Mouse (Mus musculus): ENCODE measurements around the gene Prn. TPM values are rescaled to one million over a fixed set of nuclear protein-coding genes. Genes with fewer than 3 reads are reported as not detected.
A peak's percentile ranks its signal among the peaks of the same experiment; 100 is the strongest.

Gene Prn
- polyA plus RNA-seq, 1 experiment from 2014 or later = not detected

DNA sequence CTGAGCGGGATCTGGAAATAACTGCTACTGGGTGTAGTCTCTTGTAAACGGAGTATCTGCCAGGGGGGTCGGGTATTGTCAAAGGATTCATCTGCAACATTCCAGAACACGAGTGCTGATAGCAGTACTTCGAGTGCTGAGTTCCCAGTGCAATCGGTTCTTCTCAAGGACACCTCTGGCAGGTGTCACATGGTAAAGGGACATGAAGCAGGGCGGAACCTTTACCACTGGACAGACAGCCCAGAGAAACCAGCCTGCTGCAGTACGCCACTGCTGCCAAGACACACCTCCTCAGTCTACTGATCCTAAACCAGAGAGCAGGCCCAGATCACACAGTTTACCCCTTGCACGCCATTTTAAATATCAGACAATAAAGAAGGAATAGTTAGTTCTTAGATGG is 45.1 kb downstream of the Prn start:
- Histone ChIP-seq H3K27me3 (peaks cover 51% of the 10 kb centered on the region), H3K4me1 (peaks cover 13% of the 10 kb centered on the region), H3K4me3 (replicated peaks) (peak overlapping the region; percentile 32), H3K9me3 (no peaks in the 10 kb centered on the region), H3K4me2 (peak overlapping the region; percentile 52), H3K36me3 (replicated peaks) (no peaks in the 10 kb centered on the region), H3K27ac (no peak overlapping the region), H3K9ac (peak overlapping the region; percentile 4; the same call in 1 of the 2 replicates)
- WGBS = 64% methylated on average over 9 of the region's 9 CpGs
- peak; percentile 57 for ATAC-seq (ENCODE audit: low FRiP score)

- Histone ChIP-seq H3K27ac (no peak overlapping the region), H3K36me3 (replicated peaks) (no peaks in the 10 kb centered on the region), H3K4me2 (peak overlapping the region; percentile 52), H3K9ac (peak overlapping the region; percentile 4; the same call in 1 of the 2 replicates), H3K27me3 (peaks cover 47% of the 10 kb centered on the region), H3K9me3 (no peaks in the 10 kb centered on the region), H3K4me3 (replicated peaks) (peak overlapping the region; percentile 32), H3K4me1 (peaks cover 13% of the 10 kb centered on the region)
- ATAC-seq (ENCODE audit: low FRiP score) = peak; percentile 83
- WGBS = 7% methylated on average over 17 of the region's 17 CpGs
These were observed 45.5 kb downstream of the Prn start for GRCm38 (mm10) chr2:131955264-131955663.

DNA sequence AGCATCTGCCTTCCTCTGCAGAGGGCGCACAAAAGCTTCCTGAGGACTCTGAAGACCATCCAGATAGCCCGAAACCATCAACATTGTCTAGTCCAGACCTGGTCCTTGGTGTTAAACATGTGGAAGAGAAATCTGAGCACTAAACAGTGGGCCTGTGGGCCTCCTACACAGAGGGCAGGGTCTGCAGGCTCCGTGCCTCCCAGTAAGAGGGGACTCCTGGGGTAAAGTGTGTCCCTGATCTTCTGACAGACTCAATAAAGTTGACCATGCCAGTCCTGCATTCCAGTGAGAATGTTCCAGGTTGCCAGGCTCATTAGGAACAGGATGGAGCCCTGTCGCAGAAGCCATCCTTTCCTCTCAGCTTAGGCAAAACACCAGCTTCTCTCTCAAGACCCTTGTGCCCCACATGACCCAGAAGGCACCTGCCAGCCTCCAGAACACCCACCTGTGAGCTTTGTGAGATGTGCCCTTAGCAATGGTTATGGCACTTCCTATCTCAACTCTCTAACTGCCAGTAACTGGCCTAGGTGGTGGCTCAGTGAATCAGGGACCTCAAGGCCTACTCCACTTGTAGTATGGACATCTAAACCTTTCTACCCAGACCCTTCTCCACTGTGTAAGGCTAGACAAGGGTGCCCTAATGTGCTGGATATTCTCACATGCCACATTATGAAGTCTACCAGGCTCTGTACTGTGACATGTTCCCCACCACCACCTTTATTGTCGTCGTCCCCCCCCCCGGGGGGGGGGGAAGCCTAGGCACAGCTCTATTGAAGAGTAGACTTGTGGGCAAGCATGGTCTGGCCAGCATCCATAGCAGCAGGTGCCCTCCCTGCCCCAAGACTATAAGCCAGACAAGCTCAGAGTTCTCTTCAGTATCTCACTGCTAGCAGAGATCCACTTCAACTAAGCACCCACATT is 46.8 kb downstream of the Prn start:
- Histone ChIP-seq H3K27me3 (peaks cover 39% of the 10 kb centered on the region), H3K9me3 (no peaks in the 10 kb centered on the region), H3K36me3 (replicated peaks) (no peaks in the 10 kb centered on the region), H3K4me1 (peaks cover 13% of the 10 kb centered on the region), H3K27ac (no peak overlapping the region), H3K4me3 (replicated peaks) (no peak overlapping the region), H3K4me2 (no peak overlapping the region), H3K9ac (no peak overlapping the region)
- no peak for ATAC-seq (ENCODE audit: low FRiP score)
- 89% methylated on average over 7 of the region's 7 CpGs for WGBS

- H3K36me3 ChIP-seq (replicated peaks) = no peaks in the 10 kb centered on the region
- H3K27me3 ChIP-seq = peaks cover 28% of the 10 kb centered on the region
- H3K4me1 ChIP-seq = peaks cover 11% of the 10 kb centered on the region
- no peaks in the 10 kb centered on the region for H3K9me3 ChIP-seq
- H3K4me3 ChIP-seq (replicated peaks) = no peak overlapping the region
- H3K9ac ChIP-seq = no peak overlapping the region
- no peak overlapping the region for H3K4me2 ChIP-seq
- no peak for ATAC-seq (ENCODE audit: low FRiP score)
- whole genome bisulfite sequencing = 59% methylated on average over 9 of the region's 9 CpGs
- H3K27ac ChIP-seq = no peak overlapping the region
These were observed 48.0 kb downstream of the Prn start for GRCm38 (mm10) chr2:131957731-131958222.

GRCm38 (mm10) chr2:131961671-131962070 is 51.9 kb downstream of the Prn start:
- H3K27me3 ChIP-seq = peaks cover under 1% of the 10 kb centered on the region; the same call in 1 of the 2 replicates
- no peak overlapping the region for H3K27ac ChIP-seq
- H3K36me3 ChIP-seq (replicated peaks) = no peaks in the 10 kb centered on the region
- ATAC-seq (ENCODE audit: low FRiP score) = no peak
- no peaks in the 10 kb centered on the region for H3K9me3 ChIP-seq
- no peak overlapping the region for H3K4me3 ChIP-seq (replicated peaks)
- no peak overlapping the region for H3K9ac ChIP-seq
- H3K4me1 ChIP-seq = no peaks in the 10 kb centered on the region
- 76% methylated on average over 2 of the region's 2 CpGs for WGBS
- no peak overlapping the region for H3K4me2 ChIP-seq

DNA sequence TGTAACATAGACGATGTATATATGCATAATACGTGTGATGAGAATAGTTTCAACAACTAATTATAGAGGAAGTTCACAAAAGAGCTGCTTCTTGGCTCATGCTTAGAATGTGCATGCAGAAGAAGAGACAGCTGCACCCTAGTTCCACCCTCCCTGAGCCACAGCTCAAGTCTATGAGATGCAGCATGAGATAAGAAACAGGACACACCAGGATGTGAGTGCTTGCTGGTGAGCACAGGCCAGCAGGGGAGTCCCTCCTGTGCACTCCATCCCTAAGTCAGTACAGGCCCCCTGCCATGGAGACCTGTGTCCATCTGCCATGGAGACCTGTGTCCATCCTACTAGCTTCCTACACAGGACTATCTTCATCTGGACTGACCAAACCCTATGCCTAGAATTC is 60.8 kb downstream of the Prn start:
- no peaks in the 10 kb centered on the region for H3K36me3 ChIP-seq (replicated peaks)
- no peak overlapping the region for H3K4me3 ChIP-seq (replicated peaks)
- H3K9ac ChIP-seq = no peak overlapping the region
- H3K4me2 ChIP-seq = no peak overlapping the region
- 96% methylated on average over 2 of the region's 2 CpGs for WGBS
- no peak overlapping the region for H3K27ac ChIP-seq
- no peak for ATAC-seq (ENCODE audit: low FRiP score)
- H3K27me3 ChIP-seq = no peaks in the 10 kb centered on the region
- H3K9me3 ChIP-seq = no peaks in the 10 kb centered on the region
- no peaks in the 10 kb centered on the region for H3K4me1 ChIP-seq

GRCm38 (mm10) chr2:131971098-131971497 is 61.3 kb downstream of the Prn start:
- WGBS = 83% methylated on average over 4 of the region's 4 CpGs
- Histone ChIP-seq H3K4me3 (replicated peaks) (no peak overlapping the region), H3K4me2 (no peak overlapping the region), H3K4me1 (no peaks in the 10 kb centered on the region), H3K9me3 (no peaks in the 10 kb centered on the region), H3K27me3 (no peaks in the 10 kb centered on the region), H3K36me3 (replicated peaks) (no peaks in the 10 kb centered on the region), H3K27ac (no peak overlapping the region), H3K9ac (no peak overlapping the region)
- no peak for ATAC-seq (ENCODE audit: low FRiP score)

GRCm38 (mm10) chr2:131976663-131977062 is 66.9 kb downstream of the Prn start:
- WGBS = 77% methylated on average over 3 of the region's 3 CpGs
- H3K27ac ChIP-seq = no peak overlapping the region
- peaks cover 3% of the 10 kb centered on the region; the same call in 1 of the 2 replicates for H3K27me3 ChIP-seq
- peaks cover 4% of the 10 kb centered on the region; the same call in 1 of the 2 replicates for H3K9me3 ChIP-seq
- no peak for ATAC-seq (ENCODE audit: low FRiP score)
- H3K4me1 ChIP-seq = no peaks in the 10 kb centered on the region
- no peak overlapping the region for H3K4me3 ChIP-seq (replicated peaks)
- no peaks in the 10 kb centered on the region for H3K36me3 ChIP-seq (replicated peaks)
- no peak overlapping the region for H3K9ac ChIP-seq
- H3K4me2 ChIP-seq = no peak overlapping the region

DNA sequence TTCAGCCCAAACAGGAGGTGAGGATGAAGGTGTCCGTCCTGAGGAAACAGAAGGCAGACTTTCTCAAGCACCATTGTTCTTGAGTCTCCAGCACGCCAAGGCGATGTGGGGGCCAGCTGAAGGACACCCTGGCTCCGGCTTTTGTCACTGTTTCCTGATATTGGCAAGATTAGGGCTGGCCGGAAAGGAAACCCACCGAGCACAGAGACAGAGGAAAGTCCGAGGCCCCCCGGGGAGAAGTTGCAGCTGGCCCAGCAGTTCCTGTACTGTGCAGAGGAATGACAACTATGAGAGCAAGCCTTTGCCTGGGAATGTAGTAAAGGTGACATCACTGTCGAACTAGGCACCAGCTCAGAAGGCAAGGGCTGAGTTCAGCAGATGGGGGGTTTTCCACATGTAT is 71.1 kb downstream of the Prn start:
- peaks cover 5% of the 10 kb centered on the region; the same call in 1 of the 2 replicates for H3K27me3 ChIP-seq
- H3K27ac ChIP-seq = no peak overlapping the region
- no peak overlapping the region for H3K9ac ChIP-seq
- H3K4me3 ChIP-seq (replicated peaks) = no peak overlapping the region
- 45% methylated on average over 9 of the region's 9 CpGs for WGBS
- no peaks in the 10 kb centered on the region for H3K4me1 ChIP-seq
- H3K36me3 ChIP-seq (replicated peaks) = no peaks in the 10 kb centered on the region
- no peak overlapping the region for H3K4me2 ChIP-seq
- no peak for ATAC-seq (ENCODE audit: low FRiP score)
- peaks cover 4% of the 10 kb centered on the region; the same call in 1 of the 2 replicates for H3K9me3 ChIP-seq

DNA sequence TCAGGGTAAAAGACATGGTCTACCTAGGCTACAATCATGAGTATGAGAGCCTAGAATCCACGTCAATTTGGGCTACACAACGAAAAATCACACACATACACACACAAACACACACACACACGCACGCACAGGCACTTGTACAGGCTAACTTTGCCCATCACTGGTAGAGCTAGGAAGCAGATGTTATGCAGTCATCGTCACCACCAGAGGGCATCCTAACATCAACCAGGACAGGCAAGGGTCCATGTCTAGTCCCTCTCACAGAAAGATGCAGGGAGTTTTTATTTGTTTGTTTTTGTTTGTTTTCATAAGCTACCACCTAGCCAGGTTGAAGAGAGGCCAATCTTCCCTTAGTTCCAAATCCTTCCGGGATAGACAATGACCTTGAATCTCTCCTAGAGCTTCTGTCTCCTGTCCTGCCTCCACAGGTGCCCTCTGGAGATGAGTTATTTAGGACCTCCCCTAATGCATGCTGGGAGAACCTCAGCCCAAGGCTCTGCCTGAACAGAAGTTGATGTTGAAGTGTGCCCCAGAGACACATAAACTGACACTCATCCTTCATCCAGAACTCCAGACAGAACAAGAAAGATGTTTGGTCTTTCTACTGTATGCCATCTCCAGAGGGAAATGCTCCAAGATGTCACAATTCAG is 72.9 kb downstream of the Prn start:
- Histone ChIP-seq H3K27me3 (peaks cover 5% of the 10 kb centered on the region; the same call in 1 of the 2 replicates), H3K4me3 (replicated peaks) (no peak overlapping the region), H3K9ac (no peak overlapping the region), H3K36me3 (replicated peaks) (no peaks in the 10 kb centered on the region), H3K4me2 (no peak overlapping the region), H3K4me1 (no peaks in the 10 kb centered on the region), H3K9me3 (peaks cover 3% of the 10 kb centered on the region; the same call in 1 of the 2 replicates), H3K27ac (no peak overlapping the region)
- WGBS = 23% methylated on average over 6 of the region's 6 CpGs
- peak; percentile 82 for ATAC-seq (ENCODE audit: low FRiP score)

DNA sequence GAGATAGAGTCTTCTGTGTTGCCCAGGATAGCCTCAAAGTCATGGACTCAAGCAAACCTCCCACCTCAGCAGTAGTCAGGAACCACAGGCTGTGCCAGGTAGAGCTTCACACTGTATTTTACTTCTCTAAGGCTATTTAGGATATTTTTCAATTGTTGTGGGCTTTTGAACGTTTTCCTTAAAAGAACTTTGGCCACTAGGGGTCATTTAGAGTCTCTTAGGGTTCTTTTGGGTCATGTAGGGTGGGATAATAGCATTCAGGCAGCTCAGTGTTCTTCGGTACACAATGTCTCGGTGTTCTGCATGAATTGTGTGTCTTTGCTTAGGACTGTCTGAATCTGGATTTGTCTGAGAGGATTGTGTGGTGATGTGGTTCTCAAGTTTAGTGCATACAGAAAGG is 78.2 kb downstream of the Prn start:
- Histone ChIP-seq H3K27me3 (no peaks in the 10 kb centered on the region), H3K4me2 (no peak overlapping the region), H3K9ac (no peak overlapping the region), H3K4me3 (replicated peaks) (no peak overlapping the region), H3K9me3 (no peaks in the 10 kb centered on the region), H3K27ac (no peak overlapping the region), H3K36me3 (replicated peaks) (no peaks in the 10 kb centered on the region), H3K4me1 (peaks cover under 1% of the 10 kb centered on the region; the same call in 1 of the 2 replicates)
- 46% methylated on average over 3 of the region's 3 CpGs for WGBS
- ATAC-seq (ENCODE audit: low FRiP score) = no peak

- H3K4me1 ChIP-seq = peaks cover 6% of the 10 kb centered on the region
- no peak for ATAC-seq (ENCODE audit: low FRiP score)
- no peak overlapping the region for H3K4me2 ChIP-seq
- WGBS = 75% methylated on average over 2 of the region's 2 CpGs
- no peaks in the 10 kb centered on the region for H3K9me3 ChIP-seq
- no peak overlapping the region for H3K9ac ChIP-seq
- no peaks in the 10 kb centered on the region for H3K27me3 ChIP-seq
- no peaks in the 10 kb centered on the region; the same call in 1 of the 2 replicates for H3K36me3 ChIP-seq (replicated peaks)
- no peak overlapping the region for H3K4me3 ChIP-seq (replicated peaks)
- no peak overlapping the region for H3K27ac ChIP-seq
These were observed 78.8 kb downstream of the Prn start for GRCm38 (mm10) chr2:131988550-131988949.
